Mouse (Mus musculus) CD4-positive, CD25-positive, alpha-beta regulatory T cell, adult 4 months (primary cell): ENCODE data around the gene Rpp21. TPM values are rescaled to one million over a fixed set of nuclear protein-coding genes. Genes with fewer than 3 reads are reported as not detected.

Experiments
- ATAC-seq: one replicate; pipeline ENCODE4 v1.8.0; 2017
- polyA plus RNA-seq, 2 experiments: library from polyadenylated mRNA; unstranded; fragments of 100-300 nt; shearing (Covaris generic); gene quantifications; one replicate each; pipeline ENCODE4 v1.2.1; 2017

Gene Rpp21
- polyA plus RNA-seq, 2 experiments from 2014 or later, result 191 to 211 TPM

GRCm38 (mm10) chr17:36233572-36233971, 24.3 kb downstream of the Rpp21 start:
- no peak for ATAC-seq

GRCm38 (mm10) chr17:36231318-36231717, 26.6 kb downstream of the Rpp21 start:
- no peak for ATAC-seq

- peak; percentile 59 for ATAC-seq
Measured at GRCm38 (mm10) chr17:36229046-36229445, 28.8 kb downstream of the Rpp21 start.

- ATAC-seq, result peak; percentile 48
Measured at GRCm38 (mm10) chr17:36226921-36227320, 30.9 kb downstream of the Rpp21 start.

- ATAC-seq, result no peak
Measured at GRCm38 (mm10) chr17:36225231-36225824, 32.5 kb downstream of the Rpp21 start.

GRCm38 (mm10) chr17:36224451-36224850, 33.4 kb downstream of the Rpp21 start:
- no peak for ATAC-seq

GRCm38 (mm10) chr17:36218594-36219155, 39.2 kb downstream of the Rpp21 start:
- no peak for ATAC-seq

GRCm38 (mm10) chr17:36215586-36215985, 42.3 kb downstream of the Rpp21 start:
- ATAC-seq, result no peak

- ATAC-seq, result no peak
Measured at GRCm38 (mm10) chr17:36206846-36207245, 51.0 kb downstream of the Rpp21 start.

GRCm38 (mm10) chr17:36205862-36206261, 52.0 kb downstream of the Rpp21 start:
- ATAC-seq, result peak; percentile 35

Other genes with a start within 250 kb of the Rpp21 start
- 10 to 100 TPM; 31.2 to 45.1 TPM for gene H2-T24, start 237.5 kb downstream of the Rpp21 start, polyA plus RNA-seq
- gene H2-T23, start 225.2 kb downstream of the Rpp21 start, polyA plus RNA-seq, result 1,000 to 10,000 TPM in 1 of 2 experiments, 100 to 1,000 TPM in 1; 829 to 1,151 TPM
- gene H2-T22, start 215.3 kb downstream of the Rpp21 start, polyA plus RNA-seq, result 100 to 1,000 TPM; 407 to 526 TPM
- under 1 TPM in 1 of 2 experiments, not detected in 1; 0.66 TPM for gene Gm6034, start 215.1 kb downstream of the Rpp21 start, polyA plus RNA-seq
- gene Gm11127, start 199.7 kb downstream of the Rpp21 start, polyA plus RNA-seq, result not detected
- gene Gm19684, start 136.4 kb downstream of the Rpp21 start, polyA plus RNA-seq, result 1 to 10 TPM; 1.4 to 1.9 TPM
- under 1 TPM in 1 of 2 experiments, not detected in 1; 0.62 TPM for gene Gm7030, start 128.6 kb downstream of the Rpp21 start, polyA plus RNA-seq
- gene Gm8909, start 89.5 kb downstream of the Rpp21 start, polyA plus RNA-seq, result 1 to 10 TPM; 2.5 to 5.0 TPM
- gene H2-T3, start 67.8 kb downstream of the Rpp21 start, polyA plus RNA-seq, result 1 to 10 TPM in 1 of 2 experiments, under 1 TPM in 1; 0.95 to 1.3 TPM
- 10 to 100 TPM; 17.2 to 25.9 TPM for gene Trim39, start 14.2 kb upstream of the Rpp21 start, polyA plus RNA-seq
- under 1 TPM in 1 of 2 experiments, not detected in 1; 0.39 TPM for gene H2-M10.2, start 28.4 kb upstream of the Rpp21 start, polyA plus RNA-seq
- not detected for gene H2-M10.1, start 68.1 kb upstream of the Rpp21 start, polyA plus RNA-seq
- not detected for gene H2-M10.3, start 110.3 kb upstream of the Rpp21 start, polyA plus RNA-seq
- not detected for gene H2-M10.4, start 204.3 kb upstream of the Rpp21 start, polyA plus RNA-seq